Mouse (Mus musculus) CH12.LX (cell line): ENCODE measurements around the gene Cdh13. TPM values are rescaled to one million over a fixed set of nuclear protein-coding genes. Genes with fewer than 3 reads are reported as not detected.

ENCODE experiments used
- DNase-seq: peaks from one replicate; pipeline ENCODE4 v3.0.0-alpha.2; 2013; ENCODE audit errors: extremely low read depth
- H3K27ac ChIP-seq: 2 replicates; pipeline ENCODE4 v1.5.1; 2012; ENCODE audit warnings: low read depth, mild to moderate bottlenecking, control low read depth, moderate library complexity; ENCODE audit not compliant: insufficient read depth
- H3K27me3 ChIP-seq: replicated peaks from 2 replicates; pipeline ENCODE3; 2012; ENCODE audit warnings: inconsistent platforms
- H3K36me3 ChIP-seq, 2 experiments: replicated peaks in 1 of 2; 2 replicates each; pipeline versions ENCODE3 to v1.6.1; 2012; ENCODE audit warnings: inconsistent platforms in 1 of 2, low read length in 1 of 2, mild to moderate bottlenecking in 1 of 2, mixed read lengths in 1 of 2, moderate library complexity in 1 of 2; ENCODE audit not compliant: control insufficient read depth in 1 of 2, insufficient read depth in 1 of 2
- H3K4me1 ChIP-seq, 2 experiments: 2 replicates each; pipeline ENCODE4 v1.6.1; 2012; ENCODE audit warnings: inconsistent platforms in 1 of 2, moderate library complexity in 1 of 2; ENCODE audit not compliant: insufficient read depth in 2 of 2, control insufficient read depth in 1 of 2
- H3K4me2 ChIP-seq: 2 replicates; pipeline ENCODE4 v1.6.1; 2012; ENCODE audit warnings: low read depth, mild to moderate bottlenecking, control low read depth; ENCODE audit not compliant: poor library complexity, insufficient read depth, severe bottlenecking
- H3K4me3 ChIP-seq, 3 experiments: fragments of 150-350 bp in 1 of 3; sonication (generic) in 1 of 3; replicated peaks in 1 of 3; 2 replicates each; pipeline versions ENCODE3 to v1.5.1; 2011 to 2012; ENCODE audit warnings: low read depth in 2 of 3, low read length in 2 of 3, mild to moderate bottlenecking in 2 of 3, moderate library complexity in 2 of 3, control low read depth in 1 of 3, improper control_type of control experiment in 1 of 3, inconsistent platforms in 1 of 3, mixed read lengths in 1 of 3; ENCODE audit not compliant: poor library complexity in 1 of 3
- H3K79me2 ChIP-seq: replicated peaks from 2 replicates; pipeline ENCODE4 v1.6.1; 2012; ENCODE audit warnings: mild to moderate bottlenecking, moderate library complexity; ENCODE audit not compliant: control insufficient read depth, poor library complexity, insufficient read depth, severe bottlenecking; ENCODE audit errors: extremely low read depth
- H3K9ac ChIP-seq: 2 replicates; pipeline ENCODE4 v1.6.1; 2012; ENCODE audit warnings: low read depth, mild to moderate bottlenecking, control low read depth, moderate library complexity; ENCODE audit not compliant: insufficient read depth
- H3K9me3 ChIP-seq: replicated peaks from 2 replicates; pipeline ENCODE3; 2012; ENCODE audit warnings: low read length, inconsistent platforms, mixed read lengths
- BHLHE40 ChIP-seq: IDR thresholded peaks from 2 replicates; pipeline ENCODE4 v1.6.1; 2011; ENCODE audit warnings: mild to moderate bottlenecking, low read depth, low read length, improper control_type of control experiment
- CHD2 ChIP-seq: IDR thresholded peaks from 2 replicates; pipeline ENCODE4 v1.6.1; 2011; ENCODE audit warnings: low read length, improper control_type of control experiment
- CTCF ChIP-seq, 2 experiments: IDR thresholded peaks in 1 of 2; conservative IDR thresholded peaks in 1 of 2; 2 replicates each; pipeline ENCODE4 v1.5.1; 2011 to 2012; ENCODE audit warnings: low read depth in 2 of 2, low read length in 2 of 2, improper control_type of control experiment in 1 of 2, inconsistent platforms in 1 of 2, mild to moderate bottlenecking in 1 of 2, moderate library complexity in 1 of 2
- E2F4 ChIP-seq: IDR thresholded peaks from 2 replicates; pipeline ENCODE4 v1.6.1; 2011; ENCODE audit warnings: low read depth, low read length, improper control_type of control experiment; ENCODE audit not compliant: insufficient replicate concordance
- ELF1 ChIP-seq: IDR thresholded peaks from 2 replicates; pipeline ENCODE4 v1.6.1; 2014; ENCODE audit warnings: low read depth, mild to moderate bottlenecking, inconsistent platforms, low read length, improper control_type of control experiment
- EP300 ChIP-seq: IDR thresholded peaks from 2 replicates; pipeline ENCODE4 v1.6.1; 2011; ENCODE audit warnings: low read length, improper control_type of control experiment
- ETS1 ChIP-seq: conservative IDR thresholded peaks from 2 replicates; pipeline ENCODE4 v1.6.1; 2012; ENCODE audit warnings: low read depth, mild to moderate bottlenecking, inconsistent platforms, low read length, improper control_type of control experiment, moderate library complexity
- GABPA ChIP-seq: IDR thresholded peaks from 2 replicates; pipeline ENCODE4 v1.6.1; 2012; ENCODE audit warnings: low read depth, low read length, improper control_type of control experiment, inconsistent platforms; ENCODE audit not compliant: insufficient replicate concordance
- IRF4 ChIP-seq: IDR thresholded peaks from 2 replicates; pipeline ENCODE4 v1.6.1; 2014; ENCODE audit warnings: low read depth, mild to moderate bottlenecking, inconsistent platforms, low read length, improper control_type of control experiment
- JUN ChIP-seq: IDR thresholded peaks from 2 replicates; pipeline ENCODE4 v1.6.1; 2011; ENCODE audit warnings: low read depth, mild to moderate bottlenecking, low read length, improper control_type of control experiment, moderate library complexity; ENCODE audit not compliant: insufficient read depth
- JUND ChIP-seq: conservative IDR thresholded peaks from 2 replicates; pipeline ENCODE4 v1.6.1; 2011; ENCODE audit warnings: low read depth, low read length, improper control_type of control experiment
- MAFK ChIP-seq: IDR thresholded peaks from 2 replicates; pipeline ENCODE4 v1.6.1; 2011; ENCODE audit warnings: low read length, improper control_type of control experiment; ENCODE audit not compliant: insufficient replicate concordance
- MYC ChIP-seq: IDR thresholded peaks from 2 replicates; pipeline ENCODE4 v1.6.1; 2011; ENCODE audit warnings: low read depth, mild to moderate bottlenecking, improper control_type of control experiment, low read length
- NELFE ChIP-seq: IDR thresholded peaks from 2 replicates; pipeline ENCODE4 v1.6.1; 2011; ENCODE audit warnings: low read depth, low read length, improper control_type of control experiment
- POLR2A ChIP-seq: IDR thresholded peaks from 2 replicates; pipeline ENCODE4 v1.6.1; 2011; ENCODE audit warnings: low read depth, mild to moderate bottlenecking, improper control_type of control experiment, low read length
- POLR2AphosphoS2 ChIP-seq: IDR thresholded peaks from 2 replicates; pipeline ENCODE4 v1.6.1; 2011; ENCODE audit warnings: low read depth, low read length, improper control_type of control experiment
- RCOR1 ChIP-seq: conservative IDR thresholded peaks from 2 replicates; pipeline ENCODE4 v1.6.1; 2012; ENCODE audit warnings: low read depth, mild to moderate bottlenecking, inconsistent platforms, low read length, improper control_type of control experiment
- SMC3 ChIP-seq: IDR thresholded peaks from 2 replicates; pipeline ENCODE4 v1.6.1; 2011; ENCODE audit warnings: low read depth, low read length, improper control_type of control experiment
- TBP ChIP-seq: conservative IDR thresholded peaks from 2 replicates; pipeline ENCODE4 v1.6.1; 2011; ENCODE audit warnings: low read depth, low read length, improper control_type of control experiment
- TCF12 ChIP-seq: IDR thresholded peaks from 2 replicates; pipeline ENCODE4 v1.6.1; 2014; ENCODE audit warnings: low read depth, mild to moderate bottlenecking, inconsistent platforms, low read length, improper control_type of control experiment
- UBTF ChIP-seq: IDR thresholded peaks from 2 replicates; pipeline ENCODE4 v1.6.1; 2012; ENCODE audit warnings: low read depth, mild to moderate bottlenecking, inconsistent platforms, low read length, improper control_type of control experiment, moderate library complexity
- USF1 ChIP-seq: IDR thresholded peaks from 2 replicates; pipeline ENCODE4 v1.6.1; 2014; ENCODE audit warnings: low read depth, mild to moderate bottlenecking, inconsistent platforms, low read length, improper control_type of control experiment
- USF2 ChIP-seq: conservative IDR thresholded peaks from 2 replicates; pipeline ENCODE4 v1.6.1; 2011; ENCODE audit warnings: low read depth, low read length, improper control_type of control experiment
- ZC3H11A ChIP-seq: IDR thresholded peaks from 2 replicates; pipeline ENCODE4 v1.6.1; 2012; ENCODE audit warnings: low read depth, mild to moderate bottlenecking, inconsistent platforms, low read length, improper control_type of control experiment
- ZKSCAN1 ChIP-seq: IDR thresholded peaks from 2 replicates; pipeline ENCODE4 v1.6.1; 2012; ENCODE audit warnings: low read depth, inconsistent platforms, low read length, improper control_type of control experiment, borderline replicate concordance
- ZMIZ1 ChIP-seq: IDR thresholded peaks from 2 replicates; pipeline ENCODE4 v1.6.1; 2012; ENCODE audit warnings: low read depth, mild to moderate bottlenecking, inconsistent platforms, low read length, improper control_type of control experiment
- ZNF384 ChIP-seq: IDR thresholded peaks from 2 replicates; pipeline ENCODE4 v1.6.1; 2012; ENCODE audit warnings: low read depth, low read length, improper control_type of control experiment, inconsistent platforms
- dilution Hi-C: fragments of 300-500 bp; cut with MboI; formaldehyde crosslinking; loops from 2 replicates; pipeline ENCODE4 v1.14.3; 2020; ENCODE audit warnings: low sequenced_read_pairs; ENCODE audit not compliant: extremely low pct_unique_long_range_greater_than_20kb, extremely low pct_ligation_motif_present
- in situ Hi-C: fragments of 300-500 bp; cut with MboI; formaldehyde crosslinking; loops from 3 replicates; pipeline ENCODE4 v1.14.3; 2019; ENCODE audit warnings: low sequenced_read_pairs, low pct_ligation_motif_present, low pct_unique_long_range_greater_than_20kb, mixed read lengths
- polyA plus RNA-seq: library from polyadenylated mRNA; unstranded; fragments of >175 nt; gene quantifications from 2 replicates; pipeline ENCODE4 v1.2.1, GENCODE M21; 2012; ENCODE audit warnings: low read depth; ENCODE audit not compliant: insufficient read length
- total RNA-seq, 2 experiments: library from RNA; depleted of rRNA; stranded (reverse); fragments of 300-350 nt in 1 of 2; fragments of >200 nt in 1 of 2; gene quantifications; 2 replicates each; pipeline ENCODE4 v1.2.3; 2012 to 2014

The Cdh13 gene
- total and polyA plus RNA-seq, 3 experiments = not detected

DNA sequence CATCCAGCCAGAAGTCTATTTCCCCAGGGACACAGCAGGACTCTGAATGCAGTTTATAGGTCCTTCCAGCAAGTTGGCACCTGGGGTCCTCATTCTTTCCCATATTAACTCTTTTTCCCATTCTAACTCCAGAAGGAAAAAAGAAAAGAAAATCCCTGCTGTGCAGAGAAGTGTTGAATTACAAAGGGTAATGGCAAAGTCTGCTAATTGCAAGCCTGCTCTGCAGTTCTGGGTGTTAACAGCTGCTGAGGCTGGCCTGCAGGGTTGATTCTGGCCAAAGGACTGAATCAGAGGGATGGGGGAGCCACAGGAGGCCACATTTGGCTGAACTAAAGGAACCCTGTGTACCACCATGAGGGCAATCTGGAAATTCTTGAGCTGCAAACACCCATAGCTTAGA is 562.2 kb downstream of the Cdh13 start:
- Histone ChIP-seq H3K4me1 (no peaks in the 10 kb centered on the region), H3K4me2 (no peak overlapping the region), H3K9me3 (peaks cover 80% of the 10 kb centered on the region), H3K9ac (no peak overlapping the region), H3K27me3 (no peaks in the 10 kb centered on the region), H3K4me3 (no peak overlapping the region), H3K36me3 (no peaks in the 10 kb centered on the region), H3K79me2 (no peaks in the 10 kb centered on the region), H3K27ac (no peak overlapping the region)
- in situ Hi-C loops = no loop called here
- no peak for DNase-seq
- dilution Hi-C loops = no loop called here
- no peak for TF ChIP-seq ETS1
- TF ChIP-seq IRF4 = no peak
- TF ChIP-seq JUND = no peak
- no peak for TF ChIP-seq ZKSCAN1
- no peak for TF ChIP-seq TBP
- TF ChIP-seq RCOR1 = no peak
- no peak for TF ChIP-seq POLR2AphosphoS2
- no peak for TF ChIP-seq UBTF
- TF ChIP-seq ZNF384 = no peak
- TF ChIP-seq BHLHE40 = no peak
- TF ChIP-seq ZMIZ1 = no peak
- TF ChIP-seq CHD2 = no peak
- no peak for TF ChIP-seq MAFK
- no peak for TF ChIP-seq USF2
- TF ChIP-seq ELF1 = no peak
- TF ChIP-seq EP300 = no peak
- TF ChIP-seq, all 38 proteins: peak for 0

DNA sequence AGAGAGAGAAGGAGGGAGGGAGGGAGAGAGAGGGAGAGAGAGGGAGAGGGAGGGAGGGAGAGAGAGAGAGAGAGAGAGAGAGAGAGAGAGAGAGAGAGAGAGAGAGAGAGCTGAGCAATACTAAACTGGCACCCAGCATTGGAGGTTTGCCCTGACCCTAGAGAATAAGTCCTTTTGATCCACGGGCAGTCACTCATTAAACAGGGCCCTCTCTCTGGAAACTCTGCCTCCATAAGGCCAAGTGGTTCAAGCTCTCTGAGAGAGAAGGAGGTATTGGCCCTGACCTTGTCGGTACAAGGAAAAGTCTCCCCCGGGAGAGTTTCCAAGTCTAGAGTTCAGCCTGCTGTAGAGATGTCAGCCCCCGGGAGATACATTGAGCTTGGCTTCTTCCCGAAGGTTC is 564.5 kb downstream of the Cdh13 start:
- Histone ChIP-seq H3K9ac (no peak overlapping the region), H3K4me1 (no peaks in the 10 kb centered on the region), H3K36me3 (no peaks in the 10 kb centered on the region), H3K4me3 (no peak overlapping the region), H3K79me2 (no peaks in the 10 kb centered on the region), H3K9me3 (peaks cover 79% of the 10 kb centered on the region), H3K27ac (no peak overlapping the region), H3K4me2 (no peak overlapping the region), H3K27me3 (no peaks in the 10 kb centered on the region)
- TF ChIP-seq ZNF384 (no peak), POLR2A (no peak), SMC3 (no peak), ELF1 (no peak), MYC (no peak), NELFE (no peak), TCF12 (no peak), CTCF (conservative IDR thresholded peaks at IDR 0.05 in 1 of 2, IDR thresholded peaks at IDR 0.05 in 1 of 2; ENCODE audit: low read depth in 2 of 2, low read length in 2 of 2) (no peak), TBP (no peak), IRF4 (no peak), USF1 (no peak), USF2 (no peak), ETS1 (no peak), GABPA (no peak), ZC3H11A (no peak), MAFK (no peak), E2F4 (no peak), JUND (no peak), JUN (no peak), ZMIZ1 (no peak)
- no peak for DNase-seq
- dilution Hi-C loops = no loop called here
- in situ Hi-C loops = no loop called here
